Mouse (Mus musculus): ENCODE results near the gene Dck. TPM values are rescaled to one million over a fixed set of nuclear protein-coding genes. Genes with fewer than 3 reads are reported as not detected.
"Not testable (repeated sequence)": the region's sequence is repeated elsewhere in the genome, so short reads cannot be mapped to it uniquely, and the experiment has no call there.

Gene Dck
- total RNA-seq (2021) = 10 to 100 TPM; 12.1 to 12.5 TPM
- long read RNA-seq, transcript Dck-201 (7 exons, 3,078 nt) = major isoform, 13 of 14 reads
- long read RNA-seq, partial matches to known transcripts = 1 of 14 reads
- long read RNA-seq, other reads (novel, unspliced or antisense) = 0 of 14 reads

- peak; percentile 92 to 95 for DNase-seq (ENCODE audit: low spot score in 2 of 2)
These were observed at the start of gene Dck for GRCm38 (mm10) chr5:88764987-88765481. Gene Dck, plus strand, starts transcription at chr5:88764996.

GRCm38 (mm10) chr5:88716983-88717382, 47.8 kb upstream of the Dck start:
- no peak for DNase-seq (ENCODE audit: low spot score in 2 of 2)

GRCm38 (mm10) chr5:88720116-88721002, 44.4 kb upstream of the Dck start, which contains the start of gene Mob1b:
Gene Mob1b, plus strand, starts transcription at chr5:88720855.
- DNase-seq (ENCODE audit: low spot score in 2 of 2) = peak; percentile 92 to 95

- no peak for DNase-seq (ENCODE audit: low spot score in 2 of 2)
These were observed 43.8 kb upstream of the Dck start for GRCm38 (mm10) chr5:88721003-88721475.

GRCm38 (mm10) chr5:88721565-88722212, 43.1 kb upstream of the Dck start:
- DNase-seq (ENCODE audit: low spot score in 2 of 2) = no peak

GRCm38 (mm10) chr5:88722213-88722600, 42.6 kb upstream of the Dck start:
- peak in 1 of 2 experiments; percentile 7 for DNase-seq (ENCODE audit: low spot score in 2 of 2)

- DNase-seq (ENCODE audit: low spot score in 2 of 2) = no peak
These were observed 40.8 kb upstream of the Dck start for GRCm38 (mm10) chr5:88724030-88724429.

- no peak for DNase-seq (ENCODE audit: low spot score in 2 of 2)
These were observed 37.1 kb upstream of the Dck start for GRCm38 (mm10) chr5:88727593-88728144.

GRCm38 (mm10) chr5:88734786-88735185, 30.0 kb upstream of the Dck start:
- DNase-seq (ENCODE audit: low spot score in 2 of 2) = no peak

GRCm38 (mm10) chr5:88741065-88741464, 23.7 kb upstream of the Dck start:
- DNase-seq (ENCODE audit: low spot score in 2 of 2) = not testable (repeated sequence)

- DNase-seq (ENCODE audit: low spot score in 2 of 2) = no peak
These were observed 17.0 kb upstream of the Dck start for GRCm38 (mm10) chr5:88747774-88748173.

- DNase-seq (ENCODE audit: low spot score in 2 of 2) = no peak
These were observed 11.6 kb upstream of the Dck start for GRCm38 (mm10) chr5:88753199-88753598.

- no peak for DNase-seq (ENCODE audit: low spot score in 2 of 2)
These were observed 2.2 kb upstream of the Dck start for GRCm38 (mm10) chr5:88762611-88763010.

- DNase-seq (ENCODE audit: low spot score in 2 of 2) = no peak
These were observed 288 bp upstream of the Dck start for GRCm38 (mm10) chr5:88764430-88764986.

GRCm38 (mm10) chr5:88765587-88765986, 791 bp downstream of the Dck start:
- DNase-seq (ENCODE audit: low spot score in 2 of 2) = no peak

GRCm38 (mm10) chr5:88766121-88766520, 1.3 kb downstream of the Dck start:
- DNase-seq (ENCODE audit: low spot score in 2 of 2) = no peak

GRCm38 (mm10) chr5:88766863-88767262, 2.1 kb downstream of the Dck start:
- no peak for DNase-seq (ENCODE audit: low spot score in 2 of 2)

- no peak for DNase-seq (ENCODE audit: low spot score in 2 of 2)
These were observed 3.4 kb downstream of the Dck start for GRCm38 (mm10) chr5:88768201-88768600.

- no peak for DNase-seq (ENCODE audit: low spot score in 2 of 2)
These were observed 17.4 kb downstream of the Dck start for GRCm38 (mm10) chr5:88782072-88782765.

GRCm38 (mm10) chr5:88785059-88785458, 20.3 kb downstream of the Dck start:
- DNase-seq (ENCODE audit: low spot score in 2 of 2) = no peak

- DNase-seq (ENCODE audit: low spot score in 2 of 2) = no peak
These were observed 25.9 kb downstream of the Dck start for GRCm38 (mm10) chr5:88790675-88791074.
